Mouse (Mus musculus): Measurements from ENCODE around the gene Faim.

- no peak for TF ChIP-seq EP300 (IDR thresholded peaks at IDR 0.05; ENCODE audit: low read depth)
- no peak for TF ChIP-seq CTCF (IDR thresholded peaks at IDR 0.05; ENCODE audit: low read depth)
Measured at GRCm38 (mm10) chr9:99001326-99001725, 15.2 kb downstream of the Faim start.

Measured in liver, postnatal 0 days (tissue).